14 mouse cellular contexts compared by ENCODE assay signal in the genomic region with DNA sequence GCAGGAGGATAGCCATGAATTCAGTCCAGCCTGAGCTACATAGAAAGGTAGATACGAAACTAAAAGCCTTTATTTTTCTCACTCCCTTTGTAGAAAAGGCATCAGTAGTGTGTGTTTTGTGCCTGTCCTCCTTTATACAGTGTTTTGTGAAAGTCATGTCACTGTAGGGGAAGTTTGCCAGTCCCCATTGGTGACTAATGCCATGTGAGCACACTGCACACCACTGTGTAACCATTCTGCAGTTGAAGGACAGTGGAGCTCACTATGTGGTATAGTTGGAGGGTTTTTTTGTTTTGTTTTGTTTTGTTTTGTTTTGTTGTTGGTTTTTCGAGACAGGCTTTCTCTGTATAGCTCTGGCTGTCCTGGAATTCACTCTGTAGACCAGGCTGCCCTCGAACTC.
"Had no signal": no experiment of that assay in that cellular context is flagged by ENCODE, and none has a peak within 500 bp of the region (broad histone marks: within the 10 kb centered on the region; RNA-seq: fewer than 3 reads in every experiment).

No protein-coding gene starts in this region.

- DNase-seq: cerebellum, postnatal 10 days; cerebellum, postnatal 14 days; cerebellum, postnatal 25 days; cerebellum, postnatal 36 days; embryo, embryonic 11 days; forebrain, postnatal 0 days; gastrocnemius, adult 2 months; gastrocnemius, postnatal 10 days; gastrocnemius, postnatal 14 days; gastrocnemius, postnatal 25 days; gastrocnemius, postnatal 36 days; heart, adult 11 months; heart, adult 18-20 months; heart, adult 2 months had no signal
